Mouse (Mus musculus) neural tube, embryonic 11.5 days (tissue): Measurements from ENCODE around the gene Krt39. TPM values are rescaled to one million over a fixed set of nuclear protein-coding genes. Genes with fewer than 3 reads are reported as not detected.

ENCODE experiments used
- ATAC-seq: fragments of 200-750 bp; cut with Nextera tagmentation; 2 replicates; pipeline ENCODE4 v1.8.0; 2017; ENCODE audit warnings: moderate number of reproducible peaks, mild to moderate bottlenecking, moderate TSS enrichment, moderate library complexity; ENCODE audit not compliant: insufficient read depth, low FRiP score, low TSS enrichment
- DNase-seq: peaks from one replicate; pipeline ENCODE4 v3.0.0-alpha.2; 2015; ENCODE audit warnings: low spot score
- H3K27ac ChIP-seq: fragments of 300-500 bp; sonication (generic); 2 replicates; pipeline ENCODE4 v1.5.1; 2014; ENCODE audit warnings: low read depth, mild to moderate bottlenecking, low read length
- H3K27me3 ChIP-seq: fragments of 300-500 bp; sonication (generic); 2 replicates; pipeline ENCODE4 v1.6.1; 2014; ENCODE audit warnings: mild to moderate bottlenecking, low read length, mixed read lengths; ENCODE audit not compliant: control insufficient read depth, insufficient read depth
- H3K36me3 ChIP-seq: fragments of 300-500 bp; sonication (generic); 2 replicates; pipeline ENCODE4 v1.6.1; 2014; ENCODE audit warnings: mild to moderate bottlenecking, low read length, moderate library complexity, mixed read lengths; ENCODE audit not compliant: control insufficient read depth, insufficient read depth
- H3K4me1 ChIP-seq: fragments of 300-500 bp; sonication (generic); 2 replicates; pipeline ENCODE4 v1.6.1; 2014; ENCODE audit warnings: low read length, mixed read lengths; ENCODE audit not compliant: control insufficient read depth, insufficient read depth
- H3K4me2 ChIP-seq: fragments of 300-500 bp; sonication (generic); 2 replicates; pipeline ENCODE4 v1.6.1; 2014; ENCODE audit warnings: low read depth, mild to moderate bottlenecking, moderate library complexity
- H3K4me3 ChIP-seq: fragments of 300-500 bp; sonication (generic); 2 replicates; pipeline ENCODE4 v1.5.1; 2014; ENCODE audit warnings: low read depth, low read length
- H3K9ac ChIP-seq: fragments of 300-500 bp; sonication (generic); 2 replicates; pipeline ENCODE4 v1.6.1; 2014; ENCODE audit warnings: mild to moderate bottlenecking, low read length
- H3K9me3 ChIP-seq: fragments of 300-500 bp; sonication (generic); 2 replicates; pipeline ENCODE4 v1.6.1; 2016; ENCODE audit warnings: low read length; ENCODE audit not compliant: control insufficient read depth
- WGBS: fragments of 180-500 bp; shearing (Covaris S2); extraction: QIAGEN DNeasy Blood & Tissue Kit; methylation state at CpG from one replicate; pipeline ENCODE4 v1.1.7; 2014; 5-methylcytosine and 5-hydroxymethylcytosine counted together
- polyA plus RNA-seq: library from polyadenylated mRNA; unstranded; fragments of >200 nt; fragmentation: Nextera tagmentation; extraction: Ambion mirVana; gene quantifications from 2 replicates; pipeline ENCODE4 v1.2.1, GENCODE M21; 2014

Gene Krt39
- polyA plus RNA-seq, 1 experiment from 2014 or later = not detected

- H3K36me3 ChIP-seq = no peaks in the 10 kb centered on the region
- DNase-seq (no peak), ATAC-seq (no peak)
- no peaks in the 10 kb centered on the region for H3K27me3 ChIP-seq
- H3K27ac ChIP-seq = no peak overlapping the region
- no peaks in the 10 kb centered on the region for H3K4me1 ChIP-seq
- H3K9me3 ChIP-seq = no peaks in the 10 kb centered on the region
- 57% methylated on average over 3 of the region's 3 CpGs for WGBS
- H3K9ac ChIP-seq = no peak overlapping the region
- no peak overlapping the region for H3K4me2 ChIP-seq
- no peak overlapping the region for H3K4me3 ChIP-seq
Measured at GRCm38 (mm10) chr11:99489233-99489632, 31.9 kb downstream of the Krt39 start.

GRCm38 (mm10) chr11:99474981-99475380 lies 46.2 kb downstream of the Krt39 start:
- Histone ChIP-seq H3K4me1 (no peaks in the 10 kb centered on the region), H3K36me3 (no peaks in the 10 kb centered on the region), H3K27me3 (no peaks in the 10 kb centered on the region), H3K9me3 (no peaks in the 10 kb centered on the region), H3K4me2 (no peak overlapping the region), H3K9ac (no peak overlapping the region), H3K4me3 (no peak overlapping the region), H3K27ac (no peak overlapping the region)
- WGBS = 86% methylated on average over 3 of the region's 3 CpGs
- no peak for ATAC-seq
- DNase-seq = no peak

GRCm38 (mm10) chr11:99473433-99473832 lies 47.7 kb downstream of the Krt39 start:
- H3K9me3 ChIP-seq = no peaks in the 10 kb centered on the region
- WGBS = 91% methylated on average over 6 of the region's 6 CpGs
- no peak overlapping the region for H3K4me2 ChIP-seq
- H3K27me3 ChIP-seq = no peaks in the 10 kb centered on the region
- H3K36me3 ChIP-seq = no peaks in the 10 kb centered on the region
- H3K9ac ChIP-seq = no peak overlapping the region
- no peak for DNase-seq
- no peak for ATAC-seq
- no peak overlapping the region for H3K4me3 ChIP-seq
- no peaks in the 10 kb centered on the region for H3K4me1 ChIP-seq
- H3K27ac ChIP-seq = no peak overlapping the region

- no peak overlapping the region for H3K9ac ChIP-seq
- DNase-seq = no peak
- WGBS = 93% methylated on average over 4 of the region's 4 CpGs
- no peaks in the 10 kb centered on the region for H3K27me3 ChIP-seq
- no peaks in the 10 kb centered on the region for H3K36me3 ChIP-seq
- H3K4me3 ChIP-seq = no peak overlapping the region
- no peaks in the 10 kb centered on the region for H3K4me1 ChIP-seq
- H3K4me2 ChIP-seq = no peak overlapping the region
- ATAC-seq = no peak
- no peaks in the 10 kb centered on the region for H3K9me3 ChIP-seq
- no peak overlapping the region for H3K27ac ChIP-seq
Measured at GRCm38 (mm10) chr11:99472405-99472804, 48.7 kb downstream of the Krt39 start.

GRCm38 (mm10) chr11:99471946-99472345 lies 49.2 kb downstream of the Krt39 start:
- 93% methylated on average over 6 of the region's 6 CpGs for WGBS
- no peak for ATAC-seq
- H3K4me1 ChIP-seq = no peaks in the 10 kb centered on the region

GRCm38 (mm10) chr11:99469228-99469627 lies 51.9 kb downstream of the Krt39 start:
- Histone ChIP-seq H3K27ac (no peak overlapping the region), H3K4me1 (no peaks in the 10 kb centered on the region), H3K4me2 (no peak overlapping the region), H3K36me3 (no peaks in the 10 kb centered on the region), H3K9ac (no peak overlapping the region), H3K4me3 (no peak overlapping the region), H3K9me3 (no peaks in the 10 kb centered on the region), H3K27me3 (no peaks in the 10 kb centered on the region)
- no peak for ATAC-seq
- 85% methylated on average over 4 of the region's 4 CpGs for WGBS
- no peak for DNase-seq

More at GRCm38 (mm10) chr11:99471946-99472345, 49.2 kb downstream of the Krt39 start:
- Histone ChIP-seq H3K27ac (no peak overlapping the region), H3K36me3 (no peaks in the 10 kb centered on the region), H3K9me3 (no peaks in the 10 kb centered on the region), H3K4me3 (no peak overlapping the region), H3K27me3 (no peaks in the 10 kb centered on the region), H3K4me2 (no peak overlapping the region), H3K9ac (no peak overlapping the region)
- no peak for DNase-seq

- no peak for ATAC-seq
- 88% methylated on average over 11 of the region's 11 CpGs for WGBS
- H3K4me1 ChIP-seq = no peaks in the 10 kb centered on the region
- H3K27me3 ChIP-seq = no peaks in the 10 kb centered on the region
- H3K27ac ChIP-seq = no peak overlapping the region
- no peak overlapping the region for H3K4me2 ChIP-seq
- no peaks in the 10 kb centered on the region for H3K36me3 ChIP-seq
- no peak overlapping the region for H3K4me3 ChIP-seq
- H3K9ac ChIP-seq = no peak overlapping the region
- H3K9me3 ChIP-seq = no peaks in the 10 kb centered on the region
- DNase-seq = no peak
Measured at GRCm38 (mm10) chr11:99468566-99468965, 52.6 kb downstream of the Krt39 start.

- no peak overlapping the region for H3K9ac ChIP-seq
- 31% methylated on average over 7 of the region's 7 CpGs for WGBS
Measured at GRCm38 (mm10) chr11:99466316-99466715, 54.8 kb downstream of the Krt39 start.

GRCm38 (mm10) chr11:99464836-99465235 lies 56.3 kb downstream of the Krt39 start:
- ATAC-seq = no peak

More at GRCm38 (mm10) chr11:99466316-99466715, 54.8 kb downstream of the Krt39 start:
- no peaks in the 10 kb centered on the region for H3K36me3 ChIP-seq
- no peak overlapping the region for H3K4me3 ChIP-seq
- no peak for ATAC-seq
- no peaks in the 10 kb centered on the region for H3K4me1 ChIP-seq
- H3K27me3 ChIP-seq = no peaks in the 10 kb centered on the region
- DNase-seq = peak; percentile 21
- no peaks in the 10 kb centered on the region for H3K9me3 ChIP-seq
- H3K27ac ChIP-seq = no peak overlapping the region
- no peak overlapping the region for H3K4me2 ChIP-seq

More at GRCm38 (mm10) chr11:99464836-99465235, 56.3 kb downstream of the Krt39 start:
- no peak overlapping the region for H3K27ac ChIP-seq
- H3K9me3 ChIP-seq = no peaks in the 10 kb centered on the region
- WGBS = 10% methylated on average over 5 of the region's 5 CpGs
- H3K36me3 ChIP-seq = no peaks in the 10 kb centered on the region
- no peak overlapping the region for H3K4me3 ChIP-seq
- H3K4me2 ChIP-seq = no peak overlapping the region
- H3K4me1 ChIP-seq = no peaks in the 10 kb centered on the region
- H3K27me3 ChIP-seq = no peaks in the 10 kb centered on the region
- peak; percentile 85 for DNase-seq
- no peak overlapping the region for H3K9ac ChIP-seq
